Mouse (Mus musculus): ENCODE measurements around the gene Il1rn. TPM values are rescaled to one million over a fixed set of nuclear protein-coding genes. Genes with fewer than 3 reads are reported as not detected.

The Il1rn gene
- polyA plus RNA-seq, 1 experiment from 2014 or later = 0.84 TPM

GRCm38 (mm10) chr2:24351159-24351558, 14.5 kb downstream of the Il1rn start:
- Histone ChIP-seq H3K36me3 (no peaks in the 10 kb centered on the region), H3K9me3 (replicated peaks) (no peaks in the 10 kb centered on the region), H3K4me1 (no peaks in the 10 kb centered on the region), H3K27ac (no peak overlapping the region), H3K4me3 (replicated peaks) (no peak overlapping the region), H3K27me3 (no peaks in the 10 kb centered on the region), H3K4me2 (no peak overlapping the region), H3K9ac (no peak overlapping the region)
- ATAC-seq (replicated peaks; ENCODE audit: low FRiP score) = no peak
- WGBS = 83% methylated on average over 2 of the region's 2 CpGs

DNA sequence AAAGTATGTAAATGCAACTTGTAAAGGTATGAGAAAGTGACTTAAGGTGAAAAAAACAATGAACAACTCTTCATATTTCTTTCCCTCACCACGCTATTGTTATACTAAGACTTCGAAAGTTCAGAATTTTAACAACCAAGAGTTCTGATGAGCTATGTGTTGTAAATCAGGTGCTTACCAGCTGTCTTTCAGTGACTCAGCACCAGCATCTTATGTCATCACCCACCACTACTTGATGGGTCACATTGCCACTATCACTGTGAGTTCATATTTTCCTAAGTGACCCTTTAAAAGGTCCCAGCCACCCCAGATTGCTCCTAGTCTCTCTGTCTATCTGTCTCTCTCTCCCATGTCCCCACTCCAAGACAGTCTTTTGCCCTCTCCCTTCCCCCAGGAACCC, 16.4 kb downstream of the Il1rn start:
- Histone ChIP-seq H3K4me1 (no peaks in the 10 kb centered on the region), H3K4me2 (no peak overlapping the region), H3K27ac (no peak overlapping the region), H3K4me3 (replicated peaks) (no peak overlapping the region), H3K36me3 (no peaks in the 10 kb centered on the region), H3K9ac (no peak overlapping the region), H3K9me3 (replicated peaks) (no peaks in the 10 kb centered on the region), H3K27me3 (no peaks in the 10 kb centered on the region)
- 97% methylated on average over 2 of the region's 2 CpGs for WGBS
- no peak for ATAC-seq (replicated peaks; ENCODE audit: low FRiP score)

GRCm38 (mm10) chr2:24357642-24358041, 21.0 kb downstream of the Il1rn start:
- no peak for ATAC-seq (replicated peaks; ENCODE audit: low FRiP score)
- no peaks in the 10 kb centered on the region for H3K27me3 ChIP-seq
- H3K4me2 ChIP-seq = no peak overlapping the region
- whole genome bisulfite sequencing = 13% methylated on average over 1 of the region's 1 CpGs
- H3K36me3 ChIP-seq = no peaks in the 10 kb centered on the region
- no peaks in the 10 kb centered on the region for H3K9me3 ChIP-seq (replicated peaks)
- no peak overlapping the region for H3K4me3 ChIP-seq (replicated peaks)
- H3K9ac ChIP-seq = no peak overlapping the region
- no peak overlapping the region for H3K27ac ChIP-seq
- no peaks in the 10 kb centered on the region for H3K4me1 ChIP-seq

DNA sequence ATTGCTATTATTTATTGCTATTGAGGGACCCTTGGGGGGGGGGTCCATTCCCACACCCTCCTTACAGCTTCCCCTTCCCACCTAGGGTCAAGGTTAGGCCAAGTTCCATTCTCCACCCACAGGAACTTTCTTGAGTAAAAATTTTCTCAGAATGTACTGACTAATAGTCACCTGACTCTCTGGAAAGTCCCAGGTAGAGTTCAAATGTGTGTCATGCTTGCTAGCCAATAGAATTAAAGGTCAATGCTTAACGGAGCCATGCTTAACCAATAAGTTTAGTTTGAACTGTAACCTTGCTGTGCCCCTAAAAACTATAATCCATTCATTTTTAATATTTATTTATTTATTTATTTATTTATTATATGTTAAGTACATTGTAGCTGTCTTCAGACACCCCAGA, 22.7 kb downstream of the Il1rn start:
- 95% methylated on average over 1 of the region's 1 CpGs for WGBS
- Histone ChIP-seq H3K4me2 (no peak overlapping the region), H3K27ac (no peak overlapping the region), H3K9me3 (replicated peaks) (no peaks in the 10 kb centered on the region), H3K9ac (no peak overlapping the region), H3K27me3 (no peaks in the 10 kb centered on the region), H3K36me3 (no peaks in the 10 kb centered on the region), H3K4me1 (no peaks in the 10 kb centered on the region), H3K4me3 (replicated peaks) (no peak overlapping the region)
- no peak for ATAC-seq (replicated peaks; ENCODE audit: low FRiP score)

- Histone ChIP-seq H3K27me3 (0 out of 2 replicates have a peak, but pooled peaks cover 5% of the 10 kb centered on the region), H3K4me3 (replicated peaks) (no peak overlapping the region), H3K27ac (no peak overlapping the region), H3K4me1 (peaks cover 11% of the 10 kb centered on the region), H3K9me3 (replicated peaks) (no peaks in the 10 kb centered on the region), H3K4me2 (no peak overlapping the region), H3K36me3 (no peaks in the 10 kb centered on the region), H3K9ac (no peak overlapping the region)
- ATAC-seq (replicated peaks; ENCODE audit: low FRiP score) = no peak
- WGBS = 79% methylated on average over 3 of the region's 3 CpGs
These were observed 27.2 kb downstream of the Il1rn start for GRCm38 (mm10) chr2:24363818-24364217.

GRCm38 (mm10) chr2:24366214-24366975, 29.7 kb downstream of the Il1rn start:
- no peak for ATAC-seq (replicated peaks; ENCODE audit: low FRiP score)

DNA sequence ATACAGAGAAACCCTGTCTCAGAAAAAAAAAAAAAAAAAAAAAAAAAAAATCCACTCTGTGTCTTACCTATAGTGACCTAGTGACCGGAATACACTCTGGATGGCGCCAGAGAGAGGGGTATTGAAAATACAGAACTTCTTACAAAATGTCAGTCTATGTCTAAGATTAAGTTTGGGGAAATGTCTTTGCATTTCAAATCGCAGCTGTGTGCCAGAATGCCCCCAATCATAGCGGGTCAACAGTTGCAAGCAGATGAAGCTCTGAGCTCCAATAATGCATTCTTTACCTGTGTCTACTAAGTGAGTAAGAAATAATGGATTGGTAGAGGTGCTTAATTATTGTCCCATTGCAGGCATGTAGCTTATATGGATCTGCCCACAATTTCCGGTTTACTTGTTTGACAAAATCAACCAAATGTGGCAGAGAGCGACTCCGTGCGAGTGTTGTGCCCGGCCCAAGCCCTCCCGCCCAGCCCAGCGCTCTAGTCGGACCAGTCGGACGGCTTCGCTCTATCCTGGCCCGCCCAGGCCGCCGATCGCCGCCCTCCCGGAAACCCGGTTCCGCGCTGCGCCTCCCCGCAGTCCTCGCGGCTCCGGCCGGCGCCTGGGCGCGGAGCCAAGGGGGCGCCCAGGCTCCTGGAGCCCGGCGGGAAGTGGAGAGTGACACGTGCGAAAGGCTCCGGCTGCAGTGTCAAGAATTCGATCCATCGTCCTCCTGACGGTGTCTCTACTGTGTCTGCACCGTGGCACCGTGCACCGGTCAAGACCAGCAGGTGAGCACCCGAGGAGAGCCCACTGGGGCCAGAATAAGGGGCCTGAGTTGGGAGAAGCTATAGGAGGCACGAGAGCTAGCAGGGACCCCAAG, 30.6 kb downstream of the Il1rn start, which contains the start of gene Psd4:
Psd4 (plus strand) TSS at position 551 of the 865 bp plus-strand sequence.
- Histone ChIP-seq H3K9me3 (replicated peaks) (no peaks in the 10 kb centered on the region), H3K36me3 (no peaks in the 10 kb centered on the region), H3K4me1 (peaks cover 11% of the 10 kb centered on the region), H3K9ac (peak within 1 kb of the TSS; percentile 6; the same call in 1 of the 2 replicates), H3K27me3 (0 out of 2 replicates have a peak, but pooled peaks cover 5% of the 10 kb centered on the region), H3K4me3 (replicated peaks) (peak within 1 kb of the TSS; percentile 38), H3K4me2 (peak within 1 kb of the TSS; percentile 64), H3K27ac (peak within 1 kb of the TSS; percentile 56)
- peak; percentile 96 for ATAC-seq (replicated peaks; ENCODE audit: low FRiP score)
- WGBS = 4% methylated on average over 46 of the region's 47 CpGs

More at GRCm38 (mm10) chr2:24366214-24366975, 29.7 kb downstream of the Il1rn start:
- Histone ChIP-seq H3K27me3 (0 out of 2 replicates have a peak, but pooled peaks cover 5% of the 10 kb centered on the region), H3K9me3 (replicated peaks) (no peaks in the 10 kb centered on the region), H3K27ac (no peak overlapping the region), H3K4me1 (peaks cover 11% of the 10 kb centered on the region), H3K4me3 (replicated peaks) (no peak overlapping the region), H3K4me2 (no peak overlapping the region), H3K9ac (no peak overlapping the region), H3K36me3 (no peaks in the 10 kb centered on the region)
- 69% methylated on average over 12 of the region's 12 CpGs for WGBS

DNA sequence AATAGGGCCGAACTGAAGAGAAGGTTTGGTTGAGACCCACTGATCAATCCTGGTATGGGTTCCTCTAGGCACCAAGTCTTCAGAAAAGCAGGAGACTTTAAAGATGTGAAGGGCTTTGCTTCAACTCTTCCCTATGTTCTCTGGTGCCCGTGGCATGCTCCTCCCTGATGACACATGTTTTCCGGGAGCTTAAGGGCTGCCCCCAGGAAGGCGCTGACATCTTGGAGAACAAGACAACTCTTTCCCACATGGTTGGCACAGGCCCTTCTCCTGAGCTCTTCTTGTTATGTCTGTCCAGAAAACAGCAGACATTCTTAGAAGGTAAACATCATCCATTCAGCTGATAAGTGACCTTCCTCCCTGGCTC, 31.2 kb downstream of the Il1rn start:
- H3K9ac ChIP-seq = no peak overlapping the region
- H3K4me2 ChIP-seq = peak overlapping the region; percentile 64
- peaks cover 11% of the 10 kb centered on the region for H3K4me1 ChIP-seq
- no peaks in the 10 kb centered on the region for H3K36me3 ChIP-seq
- 58% methylated on average over 4 of the region's 4 CpGs for WGBS
- H3K9me3 ChIP-seq (replicated peaks) = no peaks in the 10 kb centered on the region
- ATAC-seq (replicated peaks; ENCODE audit: low FRiP score) = 0 out of 2 replicates have a peak, but pooled peaks have one; percentile 16
- peak overlapping the region; percentile 38 for H3K4me3 ChIP-seq (replicated peaks)
- H3K27me3 ChIP-seq = 0 out of 2 replicates have a peak, but pooled peaks cover 5% of the 10 kb centered on the region
- no peak overlapping the region for H3K27ac ChIP-seq

- Histone ChIP-seq H3K4me3 (replicated peaks) (no peak overlapping the region), H3K27ac (no peak overlapping the region), H3K4me2 (no peak overlapping the region), H3K36me3 (no peaks in the 10 kb centered on the region), H3K9me3 (replicated peaks) (no peaks in the 10 kb centered on the region), H3K27me3 (no peaks in the 10 kb centered on the region), H3K4me1 (no peaks in the 10 kb centered on the region), H3K9ac (no peak overlapping the region)
- ATAC-seq (replicated peaks; ENCODE audit: low FRiP score) = no peak
- WGBS = 79% methylated on average over 5 of the region's 5 CpGs
These were observed 42.2 kb downstream of the Il1rn start for GRCm38 (mm10) chr2:24378747-24379450.

GRCm38 (mm10) chr2:24382456-24383230, 46.0 kb downstream of the Il1rn start:
- 77% methylated on average over 9 of the region's 9 CpGs for WGBS
- no peaks in the 10 kb centered on the region for H3K27me3 ChIP-seq
- no peak overlapping the region for H3K27ac ChIP-seq
- H3K9ac ChIP-seq = no peak overlapping the region
- H3K4me1 ChIP-seq = no peaks in the 10 kb centered on the region; the same call in 1 of the 2 replicates
- H3K4me2 ChIP-seq = no peak overlapping the region
- H3K36me3 ChIP-seq = no peaks in the 10 kb centered on the region
- H3K4me3 ChIP-seq (replicated peaks) = no peak overlapping the region
- no peak for ATAC-seq (replicated peaks; ENCODE audit: low FRiP score)
- H3K9me3 ChIP-seq (replicated peaks) = no peaks in the 10 kb centered on the region

GRCm38 (mm10) chr2:24383636-24384035, 47.0 kb downstream of the Il1rn start:
- no peak overlapping the region for H3K27ac ChIP-seq
- no peaks in the 10 kb centered on the region for H3K27me3 ChIP-seq
- no peak for ATAC-seq (replicated peaks; ENCODE audit: low FRiP score)
- no peaks in the 10 kb centered on the region for H3K9me3 ChIP-seq (replicated peaks)
- H3K9ac ChIP-seq = no peak overlapping the region
- H3K4me3 ChIP-seq (replicated peaks) = no peak overlapping the region
- no peaks in the 10 kb centered on the region for H3K36me3 ChIP-seq
- no peak overlapping the region for H3K4me2 ChIP-seq
- no peaks in the 10 kb centered on the region; the same call in 1 of the 2 replicates for H3K4me1 ChIP-seq
- 75% methylated on average over 3 of the region's 3 CpGs for WGBS
